Mouse (Mus musculus): ENCODE measurements at regions not wholly inside any gene's neighbourhood (a gene's known extent, or its start where the extent isn't known, plus 50 kb on each side); places are given as distances from the start of the nearest gene placed in this dataset.

- no peak for DNase-seq (ENCODE audit: low read depth, low spot score)
These were observed 1223.4 kb upstream of the Flrt2 start for GRCm38 (mm10) chr12:94468609-94469008.

GRCm38 (mm10) chr12:94469850-94470249 lies 1222.2 kb upstream of the Flrt2 start:
- no peak for DNase-seq (ENCODE audit: low read depth, low spot score)

GRCm38 (mm10) chr12:94470981-94471380 lies 1221.0 kb upstream of the Flrt2 start:
- DNase-seq (ENCODE audit: low read depth, low spot score) = no peak

- no peak for DNase-seq (ENCODE audit: low read depth, low spot score)
These were observed 1203.3 kb upstream of the Flrt2 start for GRCm38 (mm10) chr12:94488721-94489120.

GRCm38 (mm10) chr12:94508099-94508498 lies 1183.9 kb upstream of the Flrt2 start:
- no peak for DNase-seq (ENCODE audit: low read depth, low spot score)

- no peak for DNase-seq (ENCODE audit: low read depth, low spot score)
These were observed 1182.2 kb upstream of the Flrt2 start for GRCm38 (mm10) chr12:94509855-94510254.

- DNase-seq (ENCODE audit: low read depth, low spot score) = no peak
These were observed 1147.3 kb upstream of the Flrt2 start for GRCm38 (mm10) chr12:94544706-94545105.

- DNase-seq (ENCODE audit: low read depth, low spot score) = no peak
These were observed 1131.4 kb upstream of the Flrt2 start for GRCm38 (mm10) chr12:94560374-94561194.

GRCm38 (mm10) chr12:94574981-94575380 lies 1117.0 kb upstream of the Flrt2 start:
- DNase-seq (ENCODE audit: low read depth, low spot score) = no peak

GRCm38 (mm10) chr12:94580345-94580744 lies 1111.7 kb upstream of the Flrt2 start:
- no peak for DNase-seq (ENCODE audit: low read depth, low spot score)

GRCm38 (mm10) chr12:94584309-94584708 lies 1107.7 kb upstream of the Flrt2 start:
- no peak for DNase-seq (ENCODE audit: low read depth, low spot score)

- DNase-seq (ENCODE audit: low read depth, low spot score) = no peak
These were observed 1105.0 kb upstream of the Flrt2 start for GRCm38 (mm10) chr12:94587031-94587430.

GRCm38 (mm10) chr12:94588599-94588998 lies 1103.4 kb upstream of the Flrt2 start:
- DNase-seq (ENCODE audit: low read depth, low spot score) = no peak

GRCm38 (mm10) chr12:94589033-94589432 lies 1103.0 kb upstream of the Flrt2 start:
- no peak for DNase-seq (ENCODE audit: low read depth, low spot score)

- DNase-seq (ENCODE audit: low read depth, low spot score) = no peak
These were observed 1086.5 kb upstream of the Flrt2 start for GRCm38 (mm10) chr12:94605566-94605965.

GRCm38 (mm10) chr12:94636555-94636954 lies 1055.5 kb upstream of the Flrt2 start:
- no peak for DNase-seq (ENCODE audit: low read depth, low spot score)

GRCm38 (mm10) chr12:94640153-94640552 lies 1051.9 kb upstream of the Flrt2 start:
- DNase-seq (ENCODE audit: low read depth, low spot score) = no peak

GRCm38 (mm10) chr12:94645302-94645701 lies 1046.7 kb upstream of the Flrt2 start:
- no peak for DNase-seq (ENCODE audit: low read depth, low spot score)

GRCm38 (mm10) chr12:94670035-94670434 lies 1022.0 kb upstream of the Flrt2 start:
- no peak for DNase-seq (ENCODE audit: low read depth, low spot score)

GRCm38 (mm10) chr12:94674925-94675324 lies 1017.1 kb upstream of the Flrt2 start:
- no peak for DNase-seq (ENCODE audit: low read depth, low spot score)

GRCm38 (mm10) chr12:94691341-94692029 lies 1000.5 kb upstream of the Flrt2 start:
- DNase-seq (ENCODE audit: low read depth, low spot score) = no peak

GRCm38 (mm10) chr12:94731391-94731790 lies 960.6 kb upstream of the Flrt2 start:
- DNase-seq (ENCODE audit: low read depth, low spot score) = no peak

GRCm38 (mm10) chr12:94733179-94733578 lies 958.8 kb upstream of the Flrt2 start:
- no peak for DNase-seq (ENCODE audit: low read depth, low spot score)
